16 mouse cellular contexts compared by ENCODE assay signal in genomic region chr9:66223872-66224271, GRCm38 (mm10).
"Had no signal": no experiment of that assay in that cellular context is flagged by ENCODE, and none has a peak within 500 bp of the region (broad histone marks: within the 10 kb centered on the region; RNA-seq: fewer than 3 reads in every experiment).

No protein-coding gene starts in this region.

- H3K4me1 ChIP-seq: neural tube, embryonic 13.5 days; neural tube, embryonic 15.5 days; stomach, embryonic 15.5 days had no signal

- H3K4me2 ChIP-seq: neural tube, embryonic 13.5 days; neural tube, embryonic 15.5 days; stomach, embryonic 15.5 days had no signal

- H3K27me3 ChIP-seq: neural tube, embryonic 13.5 days; neural tube, embryonic 15.5 days; stomach, embryonic 15.5 days had no signal

- H3K36me3 ChIP-seq: neural tube, embryonic 13.5 days; neural tube, embryonic 15.5 days; stomach, embryonic 15.5 days had no signal

- DNase-seq: retina, postnatal 1 day; right cerebral cortex, adult 18-20 months; right cerebral cortex, postnatal 14 days; right cerebral cortex, postnatal 25 days; right cerebral cortex, postnatal 4 days; spleen, adult 18-20 months; thymus, adult 18-20 months; thymus, adult 2 months; thymus, postnatal 14 days; thymus, postnatal 25 days; thymus, postnatal 36 days; thymus, postnatal 4 days had no signal

- H3K9ac ChIP-seq: neural tube, embryonic 13.5 days; neural tube, embryonic 15.5 days; stomach, embryonic 15.5 days had no signal

- H3K4me3 ChIP-seq: neural tube, embryonic 13.5 days; neural tube, embryonic 15.5 days; stomach, embryonic 15.5 days had no signal

- H3K9me3 ChIP-seq: neural tube, embryonic 13.5 days; neural tube, embryonic 15.5 days; stomach, embryonic 15.5 days had no signal

- H3K27ac ChIP-seq: neural tube, embryonic 13.5 days; neural tube, embryonic 15.5 days; stomach, embryonic 15.5 days; stomach, postnatal 0 days had no signal
